Mouse (Mus musculus) stomach, postnatal 0 days (tissue): Measurements from ENCODE around the gene Obp2b.

ENCODE experiments used
- CTCF ChIP-seq: IDR thresholded peaks from 2 replicates; pipeline ENCODE4 v1.5.1; 2016; ENCODE audit warnings: antibody characterized with exemption, low read depth, mild to moderate bottlenecking, moderate library complexity
- EP300 ChIP-seq: optimal IDR thresholded peaks from 2 replicates; pipeline ENCODE3; 2016; ENCODE audit warnings: antibody characterized with exemption

DNA sequence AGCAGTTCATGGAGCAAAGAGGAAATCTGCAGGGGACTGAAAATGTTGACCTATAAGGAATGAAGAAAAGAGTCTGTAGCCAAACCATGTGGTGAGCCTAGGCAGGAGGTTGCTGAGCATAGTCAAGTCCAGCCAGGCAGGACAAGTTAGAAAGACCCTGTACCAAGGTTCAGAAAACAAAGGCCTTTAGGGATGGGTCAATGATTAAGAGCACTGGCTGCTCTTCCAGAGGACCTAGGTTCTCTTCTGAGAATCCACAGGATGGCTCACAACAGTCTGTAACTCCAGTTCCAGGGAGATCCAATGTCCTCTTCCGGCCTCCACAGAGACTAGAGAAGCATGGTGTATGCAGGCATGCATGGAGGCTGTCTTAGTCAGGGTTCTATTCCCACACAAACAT, 17.4 kb downstream of the Obp2b start:
- TF ChIP-seq CTCF: no peak
- no peak for TF ChIP-seq EP300
